Mouse (Mus musculus) megakaryocyte progenitor cell, adult 5-6 weeks (primary cell): ENCODE measurements around the gene Nfatc3. TPM values are rescaled to one million over a fixed set of nuclear protein-coding genes. Genes with fewer than 3 reads are reported as not detected.

Experiments used
- ATAC-seq: replicated peaks from 2 replicates; pipeline ENCODE4 v1.8.0; 2016; ENCODE audit warnings: mild to moderate bottlenecking, moderate TSS enrichment, inconsistent platforms; ENCODE audit not compliant: poor library complexity
- total RNA-seq, 2 experiments: library from RNA; stranded (forward) in 1 of 2; stranded (reverse) in 1 of 2; fragments of 157-497, 149-512 nt in 1 of 2; fragments of 200-1000 nt in 1 of 2; gene quantifications; 2 replicates each; pipeline versions ENCODE4 v1.2.3 to v1.2.4; 2015 to 2017

Nfatc3 gene
- total RNA-seq, 2 experiments from 2014 or later: 25.2 to 126 TPM

- no peak for ATAC-seq
These were observed 2.1 kb upstream of the Nfatc3 start for GRCm38 (mm10) chr8:106056455-106056982.

DNA sequence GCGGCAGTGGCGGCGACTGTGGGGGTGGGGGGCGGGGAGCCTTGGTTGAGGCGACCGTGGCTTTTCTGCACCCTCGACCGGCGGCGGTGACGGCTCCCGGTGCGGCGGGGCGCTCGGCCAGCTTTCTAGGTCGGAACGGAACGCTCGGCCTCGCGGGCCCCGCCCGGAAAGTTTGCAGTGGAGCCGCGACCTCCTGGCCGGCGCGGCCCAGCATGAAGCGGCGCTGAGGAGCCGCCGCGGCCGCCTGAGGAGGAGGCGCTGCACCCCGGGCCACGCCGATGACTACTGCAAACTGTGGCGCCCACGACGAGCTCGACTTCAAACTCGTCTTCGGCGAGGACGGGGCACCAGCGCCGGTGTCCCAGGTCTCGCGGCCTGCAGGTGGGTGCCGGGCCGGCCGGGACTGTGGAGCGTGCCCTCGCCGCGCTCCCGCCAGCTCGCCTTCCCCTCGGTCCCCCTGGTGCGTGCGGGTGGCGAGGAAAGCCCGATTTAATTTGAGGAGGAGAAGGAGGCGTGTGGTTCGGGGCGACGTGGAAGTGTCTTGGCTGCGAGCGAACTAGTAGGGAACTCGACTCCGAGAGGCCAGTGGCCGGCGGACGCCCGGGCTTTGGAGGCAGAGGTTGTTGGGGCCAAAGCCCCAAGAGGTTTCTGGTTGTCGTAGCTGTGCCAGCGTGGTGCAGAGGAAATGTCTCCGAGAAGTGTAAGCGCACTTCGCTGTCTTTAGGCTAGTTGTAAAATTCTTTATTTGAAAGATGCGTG lies 1.2 kb downstream of the Nfatc3 start:
- peak; percentile 21 for ATAC-seq

- ATAC-seq: no peak
These were observed 1.9 kb downstream of the Nfatc3 start for GRCm38 (mm10) chr8:106060521-106060920.

- ATAC-seq: no peak
These were observed 3.0 kb downstream of the Nfatc3 start for GRCm38 (mm10) chr8:106061686-106062085.

GRCm38 (mm10) chr8:106063046-106063445 lies 4.4 kb downstream of the Nfatc3 start:
- peak; percentile 18 for ATAC-seq

- no peak for ATAC-seq
These were observed 8.1 kb downstream of the Nfatc3 start for GRCm38 (mm10) chr8:106066721-106067120.

DNA sequence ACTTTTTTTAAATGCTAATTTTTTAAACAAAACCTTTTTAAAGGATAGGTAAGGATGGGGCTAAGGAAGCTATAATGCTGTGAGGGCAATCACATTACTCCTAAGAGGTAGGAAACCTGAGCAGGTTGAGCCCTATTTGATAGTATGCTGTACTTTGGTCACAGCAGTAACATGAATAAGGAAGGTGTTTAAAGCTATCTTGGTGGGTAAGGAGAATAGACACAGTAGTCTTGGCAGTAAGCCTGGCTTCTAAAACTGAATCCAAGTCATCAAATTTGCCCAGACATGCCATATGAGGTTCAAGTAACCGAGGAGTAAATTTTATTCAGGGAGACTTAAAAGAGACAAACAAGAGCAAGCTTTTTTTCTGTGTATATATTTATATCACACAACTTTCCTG lies 10.9 kb downstream of the Nfatc3 start:
- ATAC-seq: no peak

GRCm38 (mm10) chr8:106072113-106072512 lies 13.5 kb downstream of the Nfatc3 start:
- ATAC-seq: no peak

GRCm38 (mm10) chr8:106074236-106074635 lies 15.6 kb downstream of the Nfatc3 start:
- ATAC-seq: no peak

DNA sequence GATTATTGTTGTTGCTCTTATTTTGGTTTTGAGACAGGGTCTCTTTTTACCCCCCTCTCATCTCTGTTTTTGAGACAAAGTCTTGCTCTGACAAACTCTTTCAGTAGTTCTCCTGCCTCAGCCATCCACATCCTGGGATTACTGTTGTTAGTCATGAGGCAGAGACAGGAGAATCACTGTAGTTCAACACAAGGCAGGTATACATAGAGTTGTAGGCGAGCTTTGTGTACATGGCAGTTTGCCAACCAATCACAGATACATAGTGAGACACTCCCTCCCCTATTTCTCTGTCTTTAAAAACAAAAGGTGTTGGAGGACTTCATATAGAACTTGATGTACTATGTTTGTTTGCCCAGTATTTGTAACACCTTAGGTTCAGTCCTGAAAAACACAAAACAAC lies 16.0 kb downstream of the Nfatc3 start:
- no peak for ATAC-seq

DNA sequence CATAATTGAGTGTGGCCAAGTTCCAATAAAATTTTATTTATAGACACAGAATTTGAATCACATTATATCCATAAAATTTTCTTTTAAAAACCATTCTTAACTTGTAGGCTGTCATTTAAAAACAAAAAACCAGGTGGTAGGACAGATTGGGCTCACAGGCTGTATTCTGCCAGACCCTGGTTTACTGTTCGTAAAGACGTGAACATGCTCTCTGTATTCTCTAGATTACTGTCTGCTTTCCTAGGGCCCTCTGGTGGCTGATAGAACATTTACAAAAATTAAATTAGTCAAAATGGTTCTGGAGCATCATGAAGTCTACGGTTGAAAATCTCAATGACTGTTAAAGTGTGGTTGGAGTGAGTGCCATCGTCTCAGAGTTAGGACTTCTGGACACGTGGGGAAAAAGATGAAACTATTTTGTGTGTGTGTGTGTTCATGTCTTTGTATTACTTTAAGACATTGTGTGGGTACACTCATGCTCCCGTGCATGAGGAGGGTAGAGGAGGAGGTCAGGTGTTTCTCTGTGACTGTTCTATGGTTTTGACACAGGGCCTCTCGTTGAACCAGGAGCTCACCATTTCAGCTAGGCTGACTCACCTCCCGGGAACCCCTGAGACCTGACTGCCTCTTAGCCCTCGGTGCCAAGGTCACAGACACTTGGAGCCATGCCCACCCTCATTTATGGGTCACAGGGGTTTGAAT lies 16.7 kb downstream of the Nfatc3 start:
- peak; percentile 89 for ATAC-seq

DNA sequence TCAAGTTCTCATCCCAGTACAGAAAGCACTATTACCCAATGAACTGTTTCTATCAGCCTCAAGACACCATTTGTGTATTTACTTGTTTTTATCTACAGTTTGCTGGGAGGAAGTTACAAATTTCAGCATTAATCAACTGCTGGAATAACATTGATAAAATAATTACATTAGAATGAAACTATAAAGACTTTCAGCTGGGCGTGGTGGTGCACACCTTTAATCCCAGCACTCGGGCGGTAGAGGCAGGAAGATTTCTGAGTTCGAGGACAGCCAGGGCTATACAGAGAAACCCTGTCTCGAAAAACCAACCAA lies 17.2 kb downstream of the Nfatc3 start:
- ATAC-seq: no peak

GRCm38 (mm10) chr8:106076612-106077011 lies 18.0 kb downstream of the Nfatc3 start:
- peak; percentile 72 for ATAC-seq

DNA sequence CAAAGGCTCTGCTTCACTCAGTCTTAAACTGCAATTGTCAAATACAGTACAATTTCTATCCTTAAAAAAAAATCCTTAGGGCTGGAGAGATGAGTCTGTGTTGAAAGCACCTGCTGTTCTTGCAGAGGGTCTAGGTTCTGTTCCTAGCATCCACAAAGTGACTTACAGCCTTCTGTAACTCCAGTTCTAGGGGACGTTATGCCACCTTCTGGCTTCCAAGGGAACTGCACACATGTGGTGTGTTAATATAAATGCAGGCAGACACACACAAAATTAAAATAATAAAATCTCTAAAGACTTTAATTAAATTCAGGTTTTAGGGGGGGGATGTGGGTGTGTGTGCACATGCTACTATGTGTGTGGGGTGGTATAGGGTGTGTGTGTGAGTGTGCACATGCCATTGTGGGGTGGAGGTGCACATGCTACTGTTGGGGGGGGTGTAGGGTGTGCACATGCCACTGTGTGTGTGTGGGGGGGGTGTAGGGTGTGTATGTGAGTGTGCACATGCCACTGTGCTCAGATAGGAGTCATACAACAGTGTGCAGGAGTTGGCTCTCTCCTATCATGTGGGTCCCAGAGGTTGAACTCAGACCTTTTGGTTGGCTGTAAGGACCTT lies 18.9 kb downstream of the Nfatc3 start:
- ATAC-seq: no peak

DNA sequence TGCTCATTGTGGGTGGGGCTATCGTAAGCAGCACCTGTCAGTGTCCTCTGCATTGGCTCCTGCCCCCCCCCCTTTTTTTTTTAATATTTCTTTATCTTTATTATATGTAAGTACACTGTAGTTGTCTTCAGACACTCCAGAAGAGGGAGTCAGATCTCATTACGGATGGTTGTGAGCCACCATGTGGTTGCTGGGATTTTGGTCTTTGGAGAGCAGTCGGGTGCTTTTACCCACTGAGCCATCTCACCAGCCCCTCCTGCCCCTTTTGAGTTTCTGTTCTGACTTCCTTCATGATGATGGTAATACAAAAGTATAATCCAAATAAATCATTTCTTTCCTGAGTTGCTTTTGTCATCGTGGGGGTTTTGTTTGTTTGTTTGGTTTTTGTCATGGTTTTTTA lies 43.7 kb downstream of the Nfatc3 start:
- no peak for ATAC-seq

- ATAC-seq: no peak
These were observed 45.2 kb downstream of the Nfatc3 start for GRCm38 (mm10) chr8:106103888-106104287.

DNA sequence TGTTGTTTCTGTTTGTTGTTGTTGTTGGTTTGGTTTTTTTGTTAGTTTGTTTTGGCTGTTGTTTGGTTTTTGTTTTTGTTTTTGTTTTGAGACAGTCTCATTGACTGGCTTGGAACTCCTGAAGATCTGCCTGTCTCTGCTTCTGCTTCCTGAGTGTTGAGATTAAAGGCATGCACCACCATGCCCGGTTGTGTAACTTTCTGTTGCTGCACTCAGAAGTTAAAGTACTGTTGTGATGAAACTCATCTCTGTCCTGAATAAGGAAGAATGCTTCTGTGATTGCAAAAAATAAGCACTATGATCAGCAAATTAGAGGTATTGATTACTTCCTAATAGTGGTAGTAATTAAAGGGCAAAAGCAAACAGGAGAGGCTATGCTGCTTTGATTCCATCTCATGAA lies 47.6 kb downstream of the Nfatc3 start:
- peak; percentile 76 for ATAC-seq

- ATAC-seq: no peak
These were observed 49.4 kb downstream of the Nfatc3 start for GRCm38 (mm10) chr8:106108080-106108479.

DNA sequence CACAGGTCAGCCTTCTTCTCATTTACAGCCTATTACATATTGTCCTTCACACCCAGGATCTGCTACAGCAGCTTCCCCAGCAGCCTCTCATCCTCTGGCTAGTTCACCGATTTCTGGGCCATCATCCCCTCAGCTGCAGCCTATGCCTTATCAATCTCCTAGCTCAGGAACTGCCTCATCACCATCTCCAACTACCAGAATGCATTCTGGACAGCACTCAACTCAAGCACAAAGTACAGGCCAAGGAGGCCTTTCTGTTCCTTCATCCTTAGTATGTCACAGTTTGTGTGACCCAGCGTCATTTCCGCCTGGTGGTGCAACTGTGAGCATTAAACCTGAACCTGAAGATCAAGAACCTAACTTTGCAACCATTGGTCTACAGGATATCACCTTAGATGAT lies 50.1 kb downstream of the Nfatc3 start:
- ATAC-seq: no peak

DNA sequence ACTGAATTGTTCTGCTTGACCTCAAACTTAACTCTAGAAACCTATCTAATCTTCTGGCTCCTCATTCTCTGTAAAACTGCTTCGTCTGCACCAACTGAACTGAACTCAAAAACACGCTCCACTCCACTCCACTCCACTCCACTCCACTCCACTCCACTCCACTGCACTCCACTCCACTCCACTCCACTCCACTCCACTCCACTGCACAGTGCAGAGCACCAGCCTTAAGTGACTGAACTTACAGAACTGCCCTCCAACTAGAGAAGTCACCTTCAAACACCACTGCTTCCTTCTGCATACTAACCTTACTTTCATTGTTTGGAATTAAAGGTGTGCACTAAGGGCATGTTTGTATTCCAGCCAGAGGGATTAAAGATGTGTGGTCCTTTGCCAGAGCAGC lies 53.4 kb downstream of the Nfatc3 start:
- ATAC-seq: no peak

GRCm38 (mm10) chr8:106112514-106112913 lies 53.9 kb downstream of the Nfatc3 start:
- ATAC-seq: no peak

DNA sequence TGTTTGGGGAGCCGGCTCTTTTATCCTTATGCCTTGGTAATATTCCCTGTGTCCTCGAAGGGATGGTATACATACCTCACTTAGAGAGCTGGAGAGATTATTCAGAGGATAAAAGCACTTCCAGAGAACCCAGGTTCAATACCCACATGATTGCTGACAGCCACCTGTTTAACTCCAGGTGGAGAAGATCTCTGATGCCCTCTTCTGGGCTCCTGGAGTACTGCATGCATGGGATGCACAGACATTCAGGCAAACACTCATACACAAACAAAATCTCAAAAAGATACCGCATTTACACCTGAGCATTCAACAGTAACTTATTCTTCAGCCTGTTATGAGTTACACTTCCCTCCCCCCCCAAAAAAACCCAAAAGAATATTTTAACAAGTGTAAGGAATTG lies 57.3 kb downstream of the Nfatc3 start:
- ATAC-seq: peak; percentile 78
